Mouse (Mus musculus) embryonic facial prominence, embryonic 14.5 days (tissue): Measurements from ENCODE around the gene St6galnac5. TPM values are rescaled to one million over a fixed set of nuclear protein-coding genes. Genes with fewer than 3 reads are reported as not detected.

Source experiments
- ATAC-seq: fragments of 200-750 bp; cut with Nextera tagmentation; 2 replicates; pipeline ENCODE4 v1.8.0; 2017; ENCODE audit warnings: low read depth, moderate number of reproducible peaks, moderate TSS enrichment
- DNase-seq: peaks from one replicate; pipeline ENCODE4 v3.0.0-alpha.2; 2015; ENCODE audit warnings: low spot score
- H3K27ac ChIP-seq: fragments of 300-500 bp; sonication (generic); replicated peaks from 2 replicates; pipeline ENCODE4 v1.5.1; 2014; ENCODE audit warnings: low read depth, mild to moderate bottlenecking, low read length, moderate library complexity
- H3K27me3 ChIP-seq: fragments of 300-500 bp; sonication (generic); replicated peaks from 2 replicates; pipeline ENCODE4 v1.6.1; 2014; ENCODE audit warnings: low read length; ENCODE audit not compliant: control insufficient read depth, insufficient read depth
- H3K36me3 ChIP-seq: fragments of 300-500 bp; sonication (generic); 2 replicates; pipeline ENCODE4 v1.6.1; 2014; ENCODE audit warnings: low read length, mixed read lengths; ENCODE audit not compliant: control insufficient read depth, insufficient read depth
- H3K4me1 ChIP-seq: fragments of 300-500 bp; sonication (generic); 2 replicates; pipeline ENCODE4 v1.6.1; 2014; ENCODE audit warnings: antibody characterized with exemption, low read length; ENCODE audit not compliant: control insufficient read depth, insufficient read depth
- H3K4me2 ChIP-seq: fragments of 300-500 bp; sonication (generic); 2 replicates; pipeline ENCODE4 v1.6.1; 2014; ENCODE audit warnings: low read depth, mild to moderate bottlenecking, low read length, moderate library complexity, mixed read lengths
- H3K4me3 ChIP-seq: fragments of 300-500 bp; sonication (generic); 2 replicates; pipeline ENCODE4 v1.5.1; 2014; ENCODE audit warnings: low read depth, mild to moderate bottlenecking, low read length
- H3K9ac ChIP-seq: fragments of 300-500 bp; sonication (generic); 2 replicates; pipeline ENCODE4 v1.6.1; 2014; ENCODE audit warnings: low read depth, mild to moderate bottlenecking, low read length, moderate library complexity, mixed read lengths
- H3K9me3 ChIP-seq: fragments of 300-500 bp; sonication (generic); 2 replicates; pipeline ENCODE4 v1.6.1; 2016; ENCODE audit warnings: low read length; ENCODE audit not compliant: control insufficient read depth
- WGBS: fragments of 180-500 bp; shearing (Covaris S2); extraction: QIAGEN DNeasy Blood & Tissue Kit; methylation state at CpG from one replicate; pipeline ENCODE4 v1.1.7; 2014; 5-methylcytosine and 5-hydroxymethylcytosine counted together
- polyA plus RNA-seq: library from polyadenylated mRNA; unstranded; fragments of >200 nt; fragmentation: Nextera tagmentation; extraction: Ambion mirVana; gene quantifications from 2 replicates; pipeline ENCODE4 v1.2.1, GENCODE M21; 2014

Gene St6galnac5
- polyA plus RNA-seq, 1 experiment from 2014 or later = 1.1 TPM

DNA sequence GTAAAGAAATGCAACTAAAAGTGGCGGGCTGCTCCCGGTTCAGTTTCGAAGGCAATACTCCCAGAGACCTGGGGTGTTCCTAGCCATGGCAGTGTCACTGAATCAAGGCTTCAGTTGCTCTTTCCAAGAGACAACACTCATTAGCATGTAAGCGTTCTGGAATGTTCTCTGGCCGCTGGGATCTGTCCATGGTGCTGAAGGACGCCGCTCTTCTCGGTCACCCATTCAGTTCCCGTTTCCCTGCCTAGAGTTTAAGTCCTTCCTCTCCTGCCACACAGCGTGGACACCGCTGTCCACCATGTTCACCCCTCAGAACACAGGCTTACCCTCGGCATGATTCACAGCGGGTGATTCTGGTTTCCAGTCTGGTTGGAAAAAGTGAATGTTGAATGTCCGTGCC lies 160.8 kb downstream of the St6galnac5 start:
- no peak overlapping the region for H3K4me3 ChIP-seq
- H3K4me2 ChIP-seq = no peak overlapping the region
- H3K9ac ChIP-seq = no peak overlapping the region
- no peaks in the 10 kb centered on the region for H3K27me3 ChIP-seq
- DNase-seq (peak; percentile 75), ATAC-seq (0 out of 2 replicates have a peak, but pooled peaks have one; percentile 33)
- WGBS = 43% methylated on average over 14 of the region's 14 CpGs
- H3K4me1 ChIP-seq = no peaks in the 10 kb centered on the region
- H3K27ac ChIP-seq = no peak overlapping the region
- no peaks in the 10 kb centered on the region for H3K36me3 ChIP-seq
- no peaks in the 10 kb centered on the region for H3K9me3 ChIP-seq

DNA sequence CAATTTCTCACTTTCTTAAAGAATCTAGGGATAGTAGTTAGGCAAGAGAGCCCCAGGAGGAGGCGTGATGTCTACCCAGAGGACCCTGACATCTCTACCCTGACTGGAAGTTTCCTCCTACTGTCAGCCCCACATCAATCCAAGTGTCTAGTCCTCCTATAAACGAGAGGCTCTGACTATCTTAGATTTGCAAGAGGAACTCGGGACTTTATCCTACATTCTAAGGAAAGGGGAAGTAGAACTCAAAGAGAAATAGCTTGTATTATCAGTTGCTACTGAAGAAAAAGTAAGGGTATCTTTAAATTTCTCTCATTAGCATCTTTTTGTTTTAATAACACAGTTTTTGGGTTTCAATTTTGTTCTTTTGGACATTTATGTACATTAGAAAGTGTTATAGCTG lies 161.6 kb downstream of the St6galnac5 start:
- Histone ChIP-seq H3K27ac (no peak overlapping the region), H3K4me1 (no peaks in the 10 kb centered on the region), H3K36me3 (no peaks in the 10 kb centered on the region), H3K4me2 (no peak overlapping the region), H3K9ac (no peak overlapping the region), H3K27me3 (no peaks in the 10 kb centered on the region), H3K4me3 (no peak overlapping the region), H3K9me3 (no peaks in the 10 kb centered on the region)
- no peak for ATAC-seq
- WGBS = 83% methylated on average over 3 of the region's 3 CpGs
- no peak for DNase-seq

DNA sequence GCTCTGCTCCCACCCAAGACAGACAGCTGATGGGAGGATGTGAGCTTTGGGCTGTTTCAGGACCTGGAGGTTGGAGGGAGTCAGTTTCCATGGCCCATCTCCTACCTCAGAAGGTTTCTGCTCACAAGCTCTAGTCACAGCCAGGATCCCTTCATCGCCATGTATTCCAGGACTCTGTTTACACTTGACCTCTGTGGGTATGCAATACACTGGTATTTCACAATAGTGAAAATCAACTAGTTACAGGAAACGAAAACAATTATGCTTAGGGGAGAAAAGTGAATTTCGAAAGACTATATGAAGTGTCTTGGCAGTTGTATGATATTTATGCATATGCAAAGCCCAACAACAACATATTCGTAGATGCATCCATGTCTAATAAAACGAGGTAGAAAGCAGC lies 166.9 kb downstream of the St6galnac5 start:
- no peak for ATAC-seq
- WGBS = 93% methylated on average over 5 of the region's 5 CpGs
- Histone ChIP-seq H3K4me2 (no peak overlapping the region), H3K9ac (no peak overlapping the region), H3K27me3 (no peaks in the 10 kb centered on the region), H3K27ac (no peak overlapping the region), H3K36me3 (no peaks in the 10 kb centered on the region), H3K4me1 (no peaks in the 10 kb centered on the region), H3K4me3 (no peak overlapping the region), H3K9me3 (no peaks in the 10 kb centered on the region)
- no peak for DNase-seq

DNA sequence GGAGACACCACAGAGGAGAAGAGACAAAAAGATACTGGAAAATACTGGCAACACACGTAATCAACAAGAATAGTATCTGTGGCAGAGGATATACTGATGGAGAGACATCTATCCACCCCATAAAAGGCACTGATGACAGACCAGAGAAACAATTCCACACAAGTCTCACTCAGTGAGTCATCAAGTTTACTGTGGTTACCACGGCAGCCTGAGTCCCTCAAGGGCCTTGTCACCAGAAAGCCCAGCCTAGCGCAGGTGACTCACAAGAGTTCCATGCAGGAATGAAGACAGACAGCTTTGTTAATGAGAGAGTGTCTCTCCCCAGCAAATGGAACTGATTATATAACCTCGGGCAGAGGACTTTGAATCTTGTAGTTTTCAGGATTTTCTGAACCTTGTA lies 168.1 kb downstream of the St6galnac5 start:
- DNase-seq (peak; percentile 24), ATAC-seq (no peak)
- H3K36me3 ChIP-seq = no peaks in the 10 kb centered on the region
- H3K27me3 ChIP-seq = no peaks in the 10 kb centered on the region
- H3K4me1 ChIP-seq = no peaks in the 10 kb centered on the region
- H3K27ac ChIP-seq = no peak overlapping the region
- no peak overlapping the region for H3K4me2 ChIP-seq
- no peaks in the 10 kb centered on the region for H3K9me3 ChIP-seq
- no peak overlapping the region for H3K9ac ChIP-seq
- 57% methylated on average over 4 of the region's 4 CpGs for WGBS
- no peak overlapping the region for H3K4me3 ChIP-seq

DNA sequence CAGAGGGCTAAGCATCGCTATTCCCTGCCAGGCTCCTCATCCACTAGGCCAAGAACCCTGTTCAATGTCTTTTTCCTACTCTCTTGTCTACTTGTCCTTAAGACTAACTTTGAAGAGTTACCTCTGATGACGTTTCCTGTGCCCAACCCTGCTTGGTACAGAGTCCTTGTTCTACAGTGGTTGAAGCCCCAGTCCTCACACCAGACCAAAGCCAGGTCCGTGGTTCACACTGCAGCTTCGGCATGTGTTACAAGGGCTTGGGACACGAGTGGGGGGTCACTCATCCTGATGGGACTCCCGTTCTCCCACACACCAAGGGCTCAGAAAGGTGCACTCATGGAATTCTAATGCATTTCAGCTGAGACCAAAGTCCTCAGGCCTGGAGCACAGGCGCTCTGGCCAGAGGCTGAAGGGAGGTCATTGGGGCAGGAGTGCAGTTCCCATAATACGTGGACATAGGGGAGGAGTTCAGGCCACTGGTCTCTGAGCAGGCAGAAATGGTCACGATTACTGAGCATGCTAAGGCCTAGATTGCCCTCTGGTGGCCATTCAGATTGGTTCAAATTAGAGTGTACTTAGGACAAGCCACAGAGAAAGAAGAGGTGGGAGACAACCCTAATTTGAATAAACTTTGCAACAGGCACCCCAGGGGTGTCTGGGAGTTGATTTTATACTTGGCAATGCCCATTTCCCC lies 182.2 kb downstream of the St6galnac5 start:
- Histone ChIP-seq H3K27ac (no peak overlapping the region), H3K4me1 (no peaks in the 10 kb centered on the region), H3K27me3 (no peaks in the 10 kb centered on the region), H3K4me2 (no peak overlapping the region), H3K36me3 (no peaks in the 10 kb centered on the region), H3K9me3 (no peaks in the 10 kb centered on the region), H3K4me3 (no peak overlapping the region), H3K9ac (no peak overlapping the region)
- peak; percentile 59 for DNase-seq
- ATAC-seq = no peak
- WGBS = 79% methylated on average over 9 of the region's 9 CpGs

DNA sequence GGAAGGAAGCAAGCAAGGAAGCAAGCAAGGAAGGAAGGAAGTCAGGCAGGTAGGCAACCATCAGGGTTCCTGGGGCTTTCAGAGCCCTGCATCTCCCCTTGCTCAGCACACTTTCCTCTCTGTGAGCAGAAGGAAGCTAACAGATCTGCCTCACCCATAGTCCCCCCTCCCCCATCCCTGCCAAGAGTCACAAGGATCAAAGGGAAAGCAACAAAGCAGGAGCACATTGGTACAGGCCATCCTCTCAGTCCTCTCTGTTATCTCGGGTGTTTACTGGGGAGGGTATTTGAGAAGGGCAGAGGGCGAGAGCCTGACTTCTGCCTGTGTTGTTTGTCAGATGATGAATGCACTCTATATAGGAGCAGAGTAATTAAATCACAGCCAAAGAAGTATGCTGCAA lies 184.7 kb downstream of the St6galnac5 start:
- DNase-seq (no peak), ATAC-seq (no peak)
- no peak overlapping the region for H3K27ac ChIP-seq
- H3K4me1 ChIP-seq = no peaks in the 10 kb centered on the region
- no peaks in the 10 kb centered on the region for H3K36me3 ChIP-seq
- H3K4me2 ChIP-seq = no peak overlapping the region
- H3K4me3 ChIP-seq = no peak overlapping the region
- no peaks in the 10 kb centered on the region for H3K9me3 ChIP-seq
- 35% methylated on average over 2 of the region's 2 CpGs for WGBS
- H3K27me3 ChIP-seq = no peaks in the 10 kb centered on the region
- no peak overlapping the region for H3K9ac ChIP-seq

DNA sequence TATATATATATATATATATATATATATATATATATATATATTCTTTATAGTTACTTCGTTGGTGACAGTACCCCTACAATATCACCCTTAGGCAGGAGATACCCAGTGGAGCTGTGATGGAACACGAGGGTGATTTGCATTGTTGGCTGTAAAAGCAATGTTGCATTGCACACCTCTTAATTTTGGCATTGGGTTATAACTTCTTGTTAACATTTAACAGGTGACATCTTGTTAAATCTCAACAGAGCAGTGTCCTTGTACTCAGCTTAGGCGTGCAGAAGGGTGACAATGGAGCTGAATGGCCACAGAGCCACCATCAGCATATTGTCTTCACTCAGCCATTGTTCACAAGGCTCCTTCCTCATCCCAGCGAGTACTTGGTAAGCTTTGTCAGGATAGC lies 185.8 kb downstream of the St6galnac5 start:
- H3K9ac ChIP-seq = no peak overlapping the region
- WGBS = 89% methylated on average over 4 of the region's 4 CpGs
- H3K27ac ChIP-seq = no peak overlapping the region
- no peaks in the 10 kb centered on the region for H3K4me1 ChIP-seq
- no peak for DNase-seq
- ATAC-seq = no peak
- H3K36me3 ChIP-seq = no peaks in the 10 kb centered on the region
- no peak overlapping the region for H3K4me3 ChIP-seq
- H3K4me2 ChIP-seq = no peak overlapping the region
- H3K9me3 ChIP-seq = no peaks in the 10 kb centered on the region
- H3K27me3 ChIP-seq = no peaks in the 10 kb centered on the region

DNA sequence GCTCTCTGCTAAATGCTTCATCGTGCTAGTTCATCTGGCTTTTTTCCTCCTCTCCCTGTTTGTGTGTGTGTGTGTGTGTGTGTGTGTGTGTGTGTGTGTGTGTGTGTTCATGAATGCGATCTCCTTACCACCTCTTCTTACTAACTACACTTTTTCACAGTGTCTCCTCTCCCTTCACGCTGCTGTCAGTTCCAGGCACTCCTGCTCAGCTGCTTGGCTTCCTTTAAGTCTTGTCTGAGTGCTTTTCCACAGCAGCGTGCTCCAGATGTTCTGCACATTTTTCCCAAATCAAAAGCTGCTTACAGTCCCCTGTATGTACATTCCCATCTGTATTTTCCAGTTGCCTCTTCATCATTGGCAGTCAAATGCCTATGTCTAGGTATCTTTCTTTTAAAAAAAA lies 189.0 kb downstream of the St6galnac5 start:
- Histone ChIP-seq H3K4me1 (no peaks in the 10 kb centered on the region), H3K9me3 (no peaks in the 10 kb centered on the region), H3K27me3 (no peaks in the 10 kb centered on the region), H3K27ac (0 out of 2 replicates have a peak overlapping the region, but pooled peaks have one; percentile 13), H3K4me2 (no peak overlapping the region), H3K9ac (no peak overlapping the region), H3K4me3 (no peak overlapping the region), H3K36me3 (no peaks in the 10 kb centered on the region)
- DNase-seq (peak; percentile 74), ATAC-seq (no peak)
- 49% methylated on average over 4 of the region's 4 CpGs for WGBS

DNA sequence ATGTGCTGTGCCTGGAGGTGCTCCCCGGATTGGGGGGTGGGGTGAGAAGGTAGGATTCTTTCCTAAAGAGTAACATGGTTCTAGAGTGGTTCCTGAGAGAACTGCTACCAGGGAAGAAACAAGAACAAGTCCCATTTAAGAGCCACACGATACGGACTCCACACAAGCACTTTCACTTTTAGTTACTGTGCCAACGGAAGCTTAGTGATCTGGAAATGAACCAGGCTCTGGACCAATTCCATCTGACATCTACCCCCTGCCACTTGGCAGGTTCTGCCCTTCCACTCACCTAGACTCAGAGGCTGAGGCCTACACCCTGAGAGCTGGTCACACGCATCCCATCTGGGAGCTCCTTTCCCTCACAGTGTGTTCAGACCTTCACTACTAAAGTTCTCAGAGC lies 189.4 kb downstream of the St6galnac5 start:
- Histone ChIP-seq H3K27me3 (no peaks in the 10 kb centered on the region), H3K27ac (0 out of 2 replicates have a peak overlapping the region, but pooled peaks have one; percentile 13), H3K4me1 (no peaks in the 10 kb centered on the region), H3K36me3 (no peaks in the 10 kb centered on the region), H3K9ac (no peak overlapping the region), H3K9me3 (no peaks in the 10 kb centered on the region), H3K4me2 (no peak overlapping the region), H3K4me3 (no peak overlapping the region)
- no peak for ATAC-seq
- 79% methylated on average over 5 of the region's 5 CpGs for WGBS
- no peak for DNase-seq
